Mouse (Mus musculus) neural tube, embryonic 14.5 days (tissue): Measurements from ENCODE around the gene Idh2. TPM values are rescaled to one million over a fixed set of nuclear protein-coding genes. Genes with fewer than 3 reads are reported as not detected.

Source experiments
- ATAC-seq: fragments of 200-750 bp; cut with Nextera tagmentation; 2 replicates; pipeline ENCODE4 v1.8.0; 2017; ENCODE audit warnings: low read depth, mild to moderate bottlenecking, moderate TSS enrichment, moderate library complexity
- H3K27ac ChIP-seq: fragments of 300-500 bp; sonication (generic); 2 replicates; pipeline ENCODE4 v1.5.1; 2014; ENCODE audit warnings: low read depth, mild to moderate bottlenecking, control low read depth, low read length, moderate library complexity, mixed read lengths
- H3K27me3 ChIP-seq: fragments of 300-500 bp; sonication (generic); 2 replicates; pipeline ENCODE4 v1.6.1; 2014; ENCODE audit warnings: low read length; ENCODE audit not compliant: control insufficient read depth, insufficient read depth
- H3K36me3 ChIP-seq: fragments of 300-500 bp; sonication (generic); 2 replicates; pipeline ENCODE4 v1.6.1; 2014; ENCODE audit warnings: low read length, mixed read lengths; ENCODE audit not compliant: control insufficient read depth, insufficient read depth
- H3K4me1 ChIP-seq: fragments of 300-500 bp; sonication (generic); 2 replicates; pipeline ENCODE4 v1.6.1; 2014; ENCODE audit warnings: low read length; ENCODE audit not compliant: control insufficient read depth, insufficient read depth
- H3K4me2 ChIP-seq: fragments of 300-500 bp; sonication (generic); 2 replicates; pipeline ENCODE4 v1.6.1; 2014; ENCODE audit warnings: mild to moderate bottlenecking, low read depth, low read length, control low read depth
- H3K4me3 ChIP-seq: fragments of 300-500 bp; sonication (generic); 2 replicates; pipeline ENCODE4 v1.5.1; 2014; ENCODE audit warnings: low read depth, low read length, control low read depth, mixed read lengths
- H3K9ac ChIP-seq: fragments of 300-500 bp; sonication (generic); replicated peaks from 2 replicates; pipeline ENCODE4 v1.6.1; 2014; ENCODE audit warnings: low read depth, mild to moderate bottlenecking, control low read depth, low read length, mixed read lengths
- H3K9me3 ChIP-seq: fragments of 300-500 bp; sonication (generic); 2 replicates; pipeline ENCODE4 v1.6.1; 2016; ENCODE audit warnings: low read length; ENCODE audit not compliant: control insufficient read depth
- WGBS: fragments of 180-500 bp; shearing (Covaris S2); extraction: QIAGEN DNeasy Blood & Tissue Kit; methylation state at CpG from one replicate; pipeline ENCODE4 v1.1.7; 2014; 5-methylcytosine and 5-hydroxymethylcytosine counted together
- polyA plus RNA-seq: library from polyadenylated mRNA; unstranded; fragments of >200 nt; fragmentation: Nextera tagmentation; extraction: Ambion mirVana; gene quantifications from 2 replicates; pipeline ENCODE4 v1.2.1, GENCODE M21; 2014

The Idh2 gene
- polyA plus RNA-seq, 1 experiment from 2014 or later = 189 TPM

DNA sequence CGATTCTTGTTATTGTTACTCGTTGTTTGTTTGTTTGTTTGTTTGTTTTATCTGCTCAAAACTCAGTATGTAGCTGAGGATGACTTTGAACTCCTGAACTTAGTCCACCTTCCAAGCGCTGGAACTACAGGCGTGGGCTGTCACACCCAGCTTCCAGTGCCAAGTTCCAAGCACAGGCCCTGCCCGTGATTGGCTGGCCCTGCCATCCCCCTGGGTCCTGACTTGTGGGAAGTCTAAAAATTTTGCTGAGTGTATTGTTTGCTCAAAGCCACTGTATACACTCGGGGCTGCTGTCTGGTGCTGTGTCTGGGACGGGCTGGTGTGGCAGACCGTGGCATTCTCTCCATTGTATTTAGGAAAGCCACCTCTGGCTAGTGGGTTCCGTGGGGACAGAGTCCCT is 37.4 kb downstream of the Idh2 start:
- WGBS = 70% methylated on average over 9 of the region's 9 CpGs
- peaks cover 23% of the 10 kb centered on the region for H3K4me1 ChIP-seq

DNA sequence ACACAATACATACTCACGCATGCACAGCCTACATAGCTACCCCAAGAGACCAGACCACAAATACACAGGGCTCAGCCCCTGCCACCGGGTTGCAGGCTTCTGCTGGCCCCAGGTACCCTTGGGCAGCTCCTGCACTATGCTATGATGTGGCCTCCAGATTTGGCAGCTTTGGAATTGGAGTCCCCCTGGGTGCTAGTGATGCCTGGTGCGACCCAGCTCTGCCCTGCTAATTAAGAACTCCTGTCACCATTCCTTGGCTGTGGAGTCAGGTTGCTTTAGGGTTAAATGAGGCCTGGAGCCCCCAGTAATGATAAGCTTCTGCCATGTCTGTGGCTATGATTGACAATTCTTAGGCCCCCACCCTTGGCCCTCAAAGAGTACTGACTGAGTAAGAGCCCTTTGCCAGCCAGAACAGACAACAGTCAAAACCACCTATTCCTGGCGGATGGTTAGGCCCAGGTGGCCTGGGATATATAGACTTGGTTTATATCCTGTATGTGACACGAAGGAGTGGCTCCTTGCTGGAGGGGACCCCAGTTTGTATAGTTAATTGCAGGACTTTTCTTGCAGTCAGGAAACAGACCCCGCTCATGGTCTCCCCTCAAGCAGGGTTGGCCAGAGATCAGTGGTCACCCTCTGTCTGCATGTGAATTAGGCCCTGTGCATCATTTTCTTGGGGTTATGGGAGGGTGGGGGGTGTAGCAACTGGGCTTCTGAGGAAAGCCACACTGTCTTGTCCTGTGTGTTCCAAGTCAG is 38.1 kb downstream of the Idh2 start:
- Histone ChIP-seq H3K4me1 (peaks cover 30% of the 10 kb centered on the region), H3K4me3 (no peak overlapping the region), H3K4me2 (no peak overlapping the region), H3K27me3 (no peaks in the 10 kb centered on the region), H3K9me3 (no peaks in the 10 kb centered on the region), H3K9ac (no peak overlapping the region), H3K36me3 (no peaks in the 10 kb centered on the region; the same call in 1 of the 2 replicates), H3K27ac (no peak overlapping the region)
- WGBS = 69% methylated on average over 6 of the region's 6 CpGs
- ATAC-seq = no peak; the same call in 1 of the 2 replicates

More for the DNA sequence above, 37.4 kb downstream of the Idh2 start:
- no peak for ATAC-seq
- Histone ChIP-seq H3K27me3 (no peaks in the 10 kb centered on the region), H3K4me3 (no peak overlapping the region), H3K9ac (no peak overlapping the region), H3K27ac (no peak overlapping the region), H3K4me2 (no peak overlapping the region), H3K36me3 (no peaks in the 10 kb centered on the region; the same call in 1 of the 2 replicates), H3K9me3 (no peaks in the 10 kb centered on the region)

DNA sequence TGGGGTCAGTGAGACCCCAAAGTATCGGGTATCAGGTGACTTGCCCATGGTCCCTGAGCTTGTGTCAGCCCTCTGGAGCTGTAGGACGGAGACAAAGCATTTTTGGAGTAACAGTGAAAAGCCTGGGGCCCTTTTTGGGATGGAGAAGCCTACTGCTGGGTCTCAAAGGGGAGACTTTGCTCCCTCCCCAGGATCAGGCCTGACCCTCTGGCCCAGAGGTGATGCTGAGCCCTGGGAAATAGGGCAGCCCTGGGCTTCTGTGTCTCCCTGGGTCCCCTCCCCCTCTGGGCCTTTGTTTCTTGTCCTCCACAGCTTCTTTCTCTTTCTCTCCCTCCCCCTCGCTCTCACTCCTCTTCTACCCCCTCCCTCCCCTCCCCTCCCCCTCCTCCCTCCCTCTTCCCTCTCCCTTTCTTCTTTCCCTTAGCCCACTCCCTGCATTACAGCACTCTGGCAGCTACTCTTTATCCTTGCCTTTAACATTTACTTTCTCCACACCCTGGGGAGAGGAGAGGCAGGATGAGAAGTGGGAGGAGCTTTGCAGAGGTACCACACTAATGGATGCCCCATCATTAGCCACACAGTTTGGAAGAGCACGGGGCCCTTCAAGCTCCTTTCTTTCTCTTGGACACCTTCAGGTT is 39.1 kb downstream of the Idh2 start:
- H3K27ac ChIP-seq = peak overlapping the region; percentile 52
- WGBS = 9% methylated on average over 3 of the region's 4 CpGs
- peak; percentile 28; the same call in 1 of the 2 replicates for ATAC-seq
- no peaks in the 10 kb centered on the region for H3K36me3 ChIP-seq
- no peaks in the 10 kb centered on the region for H3K9me3 ChIP-seq
- H3K9ac ChIP-seq = no peak overlapping the region
- H3K4me2 ChIP-seq = no peak overlapping the region
- H3K4me1 ChIP-seq = peaks cover 35% of the 10 kb centered on the region
- H3K4me3 ChIP-seq = no peak overlapping the region
- no peaks in the 10 kb centered on the region for H3K27me3 ChIP-seq

DNA sequence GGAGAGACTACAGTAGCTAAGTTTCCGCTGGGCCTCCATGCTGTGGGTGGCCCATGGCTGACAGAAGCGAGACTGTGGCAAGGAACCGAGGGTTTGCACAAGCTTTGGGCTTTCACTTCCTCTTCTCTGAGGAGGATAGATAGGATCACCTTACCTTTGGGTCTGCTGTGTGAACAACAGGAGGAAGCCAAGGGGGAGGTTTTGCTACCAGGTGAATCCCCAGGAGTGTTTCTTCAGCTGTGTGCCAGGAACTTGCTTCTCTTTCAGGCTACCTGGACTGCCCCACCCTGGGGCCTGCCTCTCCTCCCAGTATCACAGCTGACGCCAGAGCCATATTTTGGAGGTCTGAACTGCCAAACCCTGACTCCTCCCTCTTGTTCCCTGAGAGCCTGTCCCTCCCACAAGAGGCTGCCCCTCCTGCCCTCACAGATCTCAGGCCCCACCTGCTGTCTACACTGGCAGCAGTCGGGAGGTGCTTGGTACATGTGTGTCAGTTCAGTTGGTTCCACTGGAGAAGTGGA is 40.2 kb downstream of the Idh2 start:
- Histone ChIP-seq H3K4me1 (peaks cover 37% of the 10 kb centered on the region), H3K27ac (no peak overlapping the region), H3K9me3 (no peaks in the 10 kb centered on the region), H3K9ac (no peak overlapping the region), H3K27me3 (no peaks in the 10 kb centered on the region), H3K4me3 (no peak overlapping the region), H3K36me3 (no peaks in the 10 kb centered on the region), H3K4me2 (no peak overlapping the region)
- ATAC-seq = no peak
- WGBS = 45% methylated on average over 5 of the region's 5 CpGs

DNA sequence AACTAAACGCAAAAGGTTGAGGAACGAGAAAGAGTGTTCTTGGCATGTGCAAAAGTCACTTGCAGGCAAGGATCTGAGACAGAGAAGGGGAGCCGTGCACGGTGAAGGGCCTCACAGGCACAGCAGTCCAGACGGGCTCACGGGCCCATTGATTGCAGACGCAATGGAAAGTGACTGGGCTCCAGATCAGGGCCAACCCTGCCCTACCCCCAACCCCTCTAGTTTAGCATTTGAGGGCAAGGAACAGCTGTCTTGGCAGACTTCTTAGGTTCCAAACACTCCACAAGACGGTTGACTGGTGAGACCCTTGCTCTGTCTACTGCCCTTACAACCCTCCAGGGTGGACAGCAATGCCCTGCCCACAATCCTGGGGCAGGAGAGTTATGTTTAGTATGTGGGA is 41.7 kb downstream of the Idh2 start:
- 77% methylated on average over 8 of the region's 8 CpGs for WGBS
- no peaks in the 10 kb centered on the region for H3K9me3 ChIP-seq
- H3K4me3 ChIP-seq = no peak overlapping the region
- H3K4me1 ChIP-seq = peaks cover 44% of the 10 kb centered on the region
- H3K27ac ChIP-seq = no peak overlapping the region
- H3K4me2 ChIP-seq = no peak overlapping the region
- ATAC-seq = no peak
- no peak overlapping the region for H3K9ac ChIP-seq
- H3K27me3 ChIP-seq = no peaks in the 10 kb centered on the region
- H3K36me3 ChIP-seq = no peaks in the 10 kb centered on the region

DNA sequence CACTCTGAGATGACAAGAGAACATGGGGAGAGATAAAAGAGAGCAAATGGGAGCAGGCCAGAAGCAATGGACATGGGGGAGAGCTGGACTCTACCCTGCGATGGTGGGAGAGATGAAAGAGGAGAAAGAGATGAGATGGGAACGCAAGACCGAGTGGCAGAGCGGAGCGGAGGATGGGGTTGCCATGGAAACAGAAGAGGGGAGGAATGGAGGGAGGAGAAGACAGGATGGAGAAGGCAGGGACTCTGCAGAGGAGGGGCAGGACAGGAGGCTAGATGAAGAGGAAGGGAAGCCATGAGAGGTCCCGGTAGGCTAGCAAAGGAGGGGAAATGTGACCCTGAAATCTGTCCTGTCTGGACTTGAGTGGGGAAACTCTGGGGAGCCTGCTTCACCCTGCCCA is 42.9 kb downstream of the Idh2 start:
- Histone ChIP-seq H3K27me3 (no peaks in the 10 kb centered on the region), H3K9me3 (no peaks in the 10 kb centered on the region), H3K9ac (no peak overlapping the region), H3K27ac (peak overlapping the region; percentile 4; the same call in 1 of the 2 replicates), H3K4me2 (no peak overlapping the region), H3K4me1 (peaks cover 44% of the 10 kb centered on the region), H3K4me3 (no peak overlapping the region), H3K36me3 (no peaks in the 10 kb centered on the region)
- no peak for ATAC-seq
- WGBS = 24% methylated on average over 6 of the region's 6 CpGs

DNA sequence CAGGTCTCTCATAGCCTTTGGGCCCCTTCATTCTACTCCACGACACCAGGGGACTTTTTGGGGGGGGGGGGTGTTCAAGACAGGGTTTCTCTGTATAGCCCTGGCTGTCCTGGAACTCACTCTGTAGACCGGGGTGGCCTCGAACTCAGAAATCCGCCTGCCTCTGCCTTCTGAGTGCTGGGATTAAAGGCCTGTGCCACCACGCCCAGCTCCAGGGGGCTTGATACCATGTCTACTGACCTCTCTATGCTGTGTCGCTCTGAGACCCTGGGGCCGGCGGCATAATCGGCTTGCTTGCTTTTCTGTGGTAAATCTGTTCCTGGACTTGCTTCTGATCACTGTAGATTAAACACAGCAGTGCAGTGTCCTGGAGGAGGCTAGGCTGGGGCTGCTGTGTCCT is 44.0 kb downstream of the Idh2 start:
- no peak overlapping the region for H3K4me3 ChIP-seq
- H3K9ac ChIP-seq = no peak overlapping the region
- no peaks in the 10 kb centered on the region for H3K27me3 ChIP-seq
- peaks cover 38% of the 10 kb centered on the region for H3K4me1 ChIP-seq
- no peak overlapping the region for H3K4me2 ChIP-seq
- WGBS = 91% methylated on average over 9 of the region's 9 CpGs
- H3K27ac ChIP-seq = no peak overlapping the region
- H3K36me3 ChIP-seq = no peaks in the 10 kb centered on the region
- H3K9me3 ChIP-seq = no peaks in the 10 kb centered on the region
- ATAC-seq = no peak

DNA sequence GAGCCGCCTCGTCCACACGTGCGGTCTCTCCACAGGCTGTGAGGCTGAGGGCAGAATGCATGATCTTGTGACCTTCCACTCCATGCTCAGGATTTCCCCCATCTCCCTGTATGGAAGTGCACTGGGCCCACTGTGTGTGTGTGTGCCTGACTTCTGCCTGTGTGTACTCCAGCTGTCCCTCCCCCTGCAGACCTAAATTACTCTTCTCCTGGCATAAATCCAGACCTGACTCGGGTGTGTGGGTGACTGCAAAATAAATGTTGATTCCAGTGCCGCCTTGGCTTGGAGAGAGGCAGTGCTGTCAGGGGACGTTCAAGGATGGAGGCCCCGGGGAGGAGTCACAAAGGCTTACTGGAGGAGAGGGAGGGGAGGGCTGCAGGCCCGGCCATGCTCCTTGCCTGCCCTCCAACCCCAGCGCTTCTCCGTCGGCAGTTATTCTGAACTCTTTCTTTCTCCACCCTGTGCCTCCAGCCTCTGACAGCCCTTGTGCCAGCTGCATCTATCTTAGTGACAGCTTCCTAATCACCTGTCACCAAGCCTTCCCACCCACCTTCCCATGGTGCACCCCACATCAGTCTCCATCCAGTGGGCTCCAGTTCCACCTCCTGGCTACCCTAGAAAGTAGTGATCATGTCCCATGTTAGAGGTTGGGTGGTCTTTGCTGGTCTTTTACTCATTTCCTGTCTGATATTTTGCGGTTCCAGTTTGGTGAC is 45.4 kb downstream of the Idh2 start:
- 10% methylated on average over 13 of the region's 13 CpGs for WGBS
- peak; percentile 73 for ATAC-seq
- Histone ChIP-seq H3K4me3 (no peak overlapping the region), H3K9ac (no peak overlapping the region), H3K36me3 (no peaks in the 10 kb centered on the region), H3K27ac (peak overlapping the region; percentile 69), H3K4me2 (no peak overlapping the region), H3K9me3 (no peaks in the 10 kb centered on the region), H3K27me3 (no peaks in the 10 kb centered on the region), H3K4me1 (peaks cover 26% of the 10 kb centered on the region; the same call in 1 of the 2 replicates)
